Mouse (Mus musculus) forebrain, embryonic 11.5 days (tissue): ENCODE results near the gene Nat8f1. TPM values are rescaled to one million over a fixed set of nuclear protein-coding genes. Genes with fewer than 3 reads are reported as not detected.
"Not testable (repeated sequence)": the region's sequence is repeated elsewhere in the genome, so short reads cannot be mapped to it uniquely, and the experiment has no call there.

Experiments
- ATAC-seq: fragments of 200-750 bp; cut with Nextera tagmentation; replicated peaks from 2 replicates; pipeline ENCODE4 v1.8.0; 2017; ENCODE audit warnings: moderate TSS enrichment; ENCODE audit not compliant: low FRiP score
- DNase-seq: peaks from one replicate; pipeline ENCODE4 v3.0.0-alpha.2; 2017; ENCODE audit warnings: low spot score
- H3K27ac ChIP-seq: fragments of 300-500 bp; sonication (generic); 2 replicates; pipeline ENCODE4 v1.5.1; 2014; ENCODE audit warnings: low read depth, low read length
- H3K27me3 ChIP-seq: fragments of 300-500 bp; sonication (generic); 2 replicates; pipeline ENCODE4 v1.6.1; 2014; ENCODE audit warnings: mild to moderate bottlenecking, low read length, mixed read lengths; ENCODE audit not compliant: control insufficient read depth, insufficient read depth
- H3K36me3 ChIP-seq: fragments of 300-500 bp; sonication (generic); 2 replicates; pipeline ENCODE4 v1.6.1; 2014; ENCODE audit warnings: mild to moderate bottlenecking, low read length, moderate library complexity, mixed read lengths; ENCODE audit not compliant: control insufficient read depth, insufficient read depth
- H3K4me1 ChIP-seq: fragments of 300-500 bp; sonication (generic); replicated peaks from 2 replicates; pipeline ENCODE4 v1.6.1; 2014; ENCODE audit warnings: low read length, mixed read lengths; ENCODE audit not compliant: control insufficient read depth, insufficient read depth
- H3K4me2 ChIP-seq: fragments of 300-500 bp; sonication (generic); 2 replicates; pipeline ENCODE4 v1.6.1; 2014; ENCODE audit warnings: low read depth, mild to moderate bottlenecking, low read length, moderate library complexity, mixed read lengths; ENCODE audit not compliant: severe bottlenecking
- H3K4me3 ChIP-seq: fragments of 300-500 bp; sonication (generic); 2 replicates; pipeline ENCODE4 v1.5.1; 2014; ENCODE audit warnings: low read depth, low read length
- H3K9ac ChIP-seq: fragments of 300-500 bp; sonication (generic); 2 replicates; pipeline ENCODE4 v1.6.1; 2014; ENCODE audit warnings: low read length
- H3K9me3 ChIP-seq: fragments of 300-500 bp; sonication (generic); 2 replicates; pipeline ENCODE4 v1.6.1; 2016; ENCODE audit warnings: low read length, mixed read lengths; ENCODE audit not compliant: control insufficient read depth
- WGBS: fragments of 180-500 bp; shearing (Covaris S2); extraction: QIAGEN DNeasy Blood & Tissue Kit; methylation state at CpG from one replicate; pipeline ENCODE4 v1.1.7; 2014; 5-methylcytosine and 5-hydroxymethylcytosine counted together
- polyA plus RNA-seq: library from polyadenylated mRNA; unstranded; fragments of >200 nt; fragmentation: Nextera tagmentation; extraction: Ambion mirVana; gene quantifications from 2 replicates; pipeline ENCODE4 v1.2.1, GENCODE M21; 2014

The Nat8f1 gene
- polyA plus RNA-seq, 1 experiment from 2014 or later: 4.5 TPM

DNA sequence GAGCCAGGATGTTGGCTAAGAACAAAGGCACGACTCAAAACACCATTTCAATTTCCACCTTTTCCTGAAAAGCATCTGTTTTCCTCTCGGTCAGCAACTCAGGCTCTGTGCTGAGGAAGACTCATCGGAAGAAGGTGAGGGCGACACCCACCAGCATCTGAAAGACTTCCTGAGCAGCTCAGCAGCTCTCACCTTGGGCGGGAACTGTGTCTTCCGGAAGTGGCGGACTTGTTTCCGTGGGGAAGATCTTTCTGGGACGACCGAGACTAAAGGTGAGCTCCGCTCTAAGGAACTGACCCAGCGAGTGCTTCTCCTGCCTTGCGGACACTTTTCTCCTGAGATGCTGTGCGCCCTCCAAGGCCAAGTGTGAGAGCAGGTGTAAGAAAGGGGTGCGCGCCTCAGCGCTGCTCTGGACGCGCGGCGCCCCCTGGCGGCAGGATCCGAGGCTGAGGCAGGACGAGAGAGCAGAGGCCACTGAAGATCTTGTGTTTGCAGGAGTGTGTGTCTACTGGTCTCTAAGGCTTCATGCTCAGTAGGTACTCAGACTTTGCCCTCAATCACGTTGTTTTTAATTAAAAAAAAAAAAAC is 20.3 kb downstream of the Nat8f1 start:
- ATAC-seq, H3K4me3 ChIP-seq, H3K9me3 ChIP-seq, H3K27ac ChIP-seq, H3K27me3 ChIP-seq, H3K36me3 ChIP-seq, H3K4me1 ChIP-seq, H3K9ac ChIP-seq, H3K4me2 ChIP-seq, DNase-seq: not testable (repeated sequence)
- WGBS: 77% methylated on average over 25 of the region's 25 CpGs

- no peak for DNase-seq
- Histone ChIP-seq H3K4me2 (no peak overlapping the region), H3K9ac (no peak overlapping the region), H3K4me3 (no peak overlapping the region), H3K9me3 (peaks cover 5% of the 10 kb centered on the region; the same call in 1 of the 2 replicates), H3K36me3 (no peaks in the 10 kb centered on the region), H3K4me1 (no peaks in the 10 kb centered on the region), H3K27ac (no peak overlapping the region), H3K27me3 (no peaks in the 10 kb centered on the region)
- no peak for ATAC-seq
- 87% methylated on average over 2 of the region's 2 CpGs for WGBS
Observed at GRCm38 (mm10) chr6:85888961-85889360, 26.5 kb downstream of the Nat8f1 start.

- ATAC-seq: no peak
- DNase-seq: no peak
- Histone ChIP-seq H3K4me3 (no peak overlapping the region), H3K36me3 (no peaks in the 10 kb centered on the region), H3K9ac (no peak overlapping the region), H3K27me3 (no peaks in the 10 kb centered on the region), H3K4me2 (no peak overlapping the region), H3K9me3 (peaks cover 3% of the 10 kb centered on the region; the same call in 1 of the 2 replicates), H3K27ac (no peak overlapping the region), H3K4me1 (no peaks in the 10 kb centered on the region)
- WGBS: 89% methylated on average over 1 of the region's 1 CpGs
Observed at GRCm38 (mm10) chr6:85884311-85884710, 31.2 kb downstream of the Nat8f1 start.

- not testable (repeated sequence) for H3K4me1 ChIP-seq, H3K27ac ChIP-seq, H3K4me3 ChIP-seq, H3K27me3 ChIP-seq, DNase-seq, ATAC-seq, H3K9ac ChIP-seq, H3K4me2 ChIP-seq, H3K36me3 ChIP-seq, H3K9me3 ChIP-seq
- WGBS: 92% methylated on average over 9 of the region's 9 CpGs
Observed at GRCm38 (mm10) chr6:85883246-85883645, 32.2 kb downstream of the Nat8f1 start.

DNA sequence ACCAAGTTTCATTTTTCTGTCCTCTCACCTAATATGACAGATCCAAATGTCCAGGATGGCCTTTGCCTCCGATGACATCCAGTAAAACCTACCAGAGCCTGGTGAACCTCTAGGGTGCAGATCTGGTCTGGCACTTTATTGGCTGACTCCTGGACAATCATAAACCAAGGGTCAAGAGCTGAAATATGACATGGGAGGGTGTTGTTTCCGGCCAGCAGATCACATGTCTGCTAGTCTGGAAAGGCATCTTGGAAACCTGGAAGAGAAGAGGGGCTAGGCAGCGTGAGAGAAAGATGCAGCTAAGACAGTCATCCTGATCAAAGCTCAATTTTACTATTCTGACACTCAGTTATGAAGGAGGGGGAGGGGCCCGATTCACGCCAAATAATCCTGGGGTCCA is 46.5 kb downstream of the Nat8f1 start, which contains the start of gene Nat8f2:
Gene Nat8f2, minus strand, starts transcription at position 153 of the 400 bp plus-strand sequence.
- not testable (repeated sequence) for H3K27me3 ChIP-seq, DNase-seq, H3K4me3 ChIP-seq, H3K36me3 ChIP-seq, H3K4me2 ChIP-seq, H3K4me1 ChIP-seq, H3K9me3 ChIP-seq, H3K9ac ChIP-seq, H3K27ac ChIP-seq, ATAC-seq
- 87% methylated on average over 5 of the region's 5 CpGs for WGBS

- H3K9me3 ChIP-seq: no peaks in the 10 kb centered on the region
- no peaks in the 10 kb centered on the region for H3K27me3 ChIP-seq
- no peak for DNase-seq
- no peak overlapping the region for H3K9ac ChIP-seq
- no peaks in the 10 kb centered on the region for H3K36me3 ChIP-seq
- no peak overlapping the region for H3K27ac ChIP-seq
- ATAC-seq: no peak
- H3K4me1 ChIP-seq: no peaks in the 10 kb centered on the region
- WGBS: 82% methylated on average over 8 of the region's 8 CpGs
- H3K4me2 ChIP-seq: no peak overlapping the region
- no peak overlapping the region for H3K4me3 ChIP-seq
Observed at GRCm38 (mm10) chr6:85867726-85868690, 47.5 kb downstream of the Nat8f1 start.

DNA sequence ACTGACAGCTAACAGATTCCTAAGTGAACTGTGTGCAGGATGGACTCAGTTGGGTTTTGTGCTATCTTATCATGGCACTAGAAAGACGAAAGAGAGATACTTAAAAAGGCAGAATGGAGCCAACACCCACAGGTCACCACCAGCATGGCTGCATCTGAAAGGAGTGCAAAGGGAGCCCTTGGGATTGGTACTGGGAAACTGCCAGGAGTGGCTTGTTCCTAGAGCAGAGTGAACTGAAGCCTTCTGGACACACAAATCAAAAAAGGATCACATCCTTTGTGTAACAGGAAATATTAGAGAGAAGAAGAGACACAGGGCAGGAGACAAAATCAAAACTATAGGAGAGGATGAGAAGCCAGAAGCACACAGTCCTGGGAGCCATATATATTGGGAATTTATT is 48.5 kb downstream of the Nat8f1 start:
- WGBS: 60% methylated on average over 1 of the region's 1 CpGs
- H3K9ac ChIP-seq, H3K27me3 ChIP-seq, H3K9me3 ChIP-seq, H3K27ac ChIP-seq, H3K36me3 ChIP-seq, H3K4me2 ChIP-seq, H3K4me1 ChIP-seq, ATAC-seq, H3K4me3 ChIP-seq, DNase-seq: not testable (repeated sequence)

- not testable (repeated sequence) for H3K36me3 ChIP-seq, ATAC-seq, H3K27me3 ChIP-seq, H3K4me2 ChIP-seq, DNase-seq, H3K4me1 ChIP-seq, H3K9me3 ChIP-seq, H3K9ac ChIP-seq, H3K4me3 ChIP-seq, H3K27ac ChIP-seq
- 87% methylated on average over 3 of the region's 3 CpGs for WGBS
Observed at GRCm38 (mm10) chr6:85866166-85866565, 49.3 kb downstream of the Nat8f1 start.
